Mouse (Mus musculus) NIH3T3 (cell line): ENCODE data around the gene Fam167b.

Experiments used
- DNase-seq: peaks from one replicate; pipeline ENCODE4 v3.0.0-alpha.2; 2012; ENCODE audit warnings: low read depth

Fam167b gene

DNA sequence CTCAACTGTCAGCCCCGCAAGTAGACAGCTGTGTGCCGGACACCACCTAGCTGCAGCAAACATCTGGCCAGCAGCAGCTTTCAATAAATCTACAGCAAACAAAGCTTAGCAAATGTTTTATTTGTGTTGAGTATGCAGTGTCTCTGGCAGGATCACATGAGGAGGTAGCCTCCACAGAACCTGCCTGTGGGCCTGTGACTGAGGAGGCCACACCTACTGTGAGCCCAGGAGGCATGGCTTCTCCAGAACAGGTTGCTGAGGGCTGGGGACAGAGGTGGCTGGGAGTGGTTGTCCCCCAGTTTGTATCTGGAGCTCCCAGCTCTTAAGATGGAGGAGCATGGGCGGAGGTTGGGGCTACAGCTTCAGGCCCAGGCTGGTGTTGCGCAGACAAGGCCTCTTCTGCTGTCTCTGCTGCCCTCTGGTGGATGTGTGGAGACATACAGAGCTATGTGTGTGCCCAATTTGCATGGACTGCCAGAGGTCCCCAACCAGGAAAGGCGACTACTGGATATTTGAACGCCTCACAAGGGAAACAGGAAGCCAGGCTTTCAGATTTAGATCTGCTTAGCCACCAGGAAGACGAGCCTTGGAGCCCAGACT, 30.2 kb upstream of the Fam167b start:
- peak; percentile 95 for DNase-seq

DNA sequence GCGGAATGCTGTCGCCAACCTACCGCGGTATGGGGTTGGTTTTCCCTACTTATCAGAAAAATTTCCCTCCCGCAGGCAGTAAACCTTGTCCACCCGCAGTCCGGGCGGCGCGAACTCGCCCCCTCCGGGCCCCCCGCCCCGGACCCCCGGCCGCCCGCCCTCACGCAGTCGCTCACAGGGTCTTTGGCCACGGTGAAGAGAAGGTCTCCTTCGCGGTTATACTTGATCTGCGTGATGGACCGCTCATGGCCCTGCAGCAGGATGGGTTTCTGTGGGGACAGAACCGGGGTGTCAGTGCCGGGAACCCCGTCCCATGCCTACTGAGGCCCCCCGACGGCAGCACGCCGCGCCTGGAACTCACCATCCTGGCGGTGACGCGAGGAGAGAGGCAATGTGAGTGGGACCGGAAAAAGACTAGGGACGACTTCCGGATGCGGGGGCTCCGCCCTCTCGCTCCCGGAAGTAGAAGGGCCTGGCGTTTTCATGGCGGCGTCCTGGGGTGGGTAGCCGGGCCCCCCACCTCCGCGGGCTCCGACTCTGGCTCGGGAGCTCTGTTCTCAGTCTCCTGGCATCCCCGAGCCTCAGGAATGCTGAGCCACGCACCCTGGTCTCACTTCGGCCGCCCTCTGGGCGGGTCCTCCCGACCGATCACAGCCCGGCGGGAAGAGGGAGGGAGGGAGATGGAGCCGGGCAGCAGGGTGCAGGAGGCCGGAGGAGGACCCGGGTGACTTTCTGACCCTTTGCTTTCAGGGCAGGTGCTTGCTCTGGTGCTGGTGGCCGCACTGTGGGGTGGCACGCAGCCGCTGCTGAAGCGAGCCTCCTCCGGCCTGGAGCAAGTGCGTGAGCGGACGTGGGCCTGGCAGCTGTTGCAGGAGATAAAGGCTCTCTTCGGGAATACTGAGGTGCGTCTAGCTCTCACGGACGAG, 22.1 kb upstream of the Fam167b start, which contains the start of the genes Eif3i and Tmem234:
Gene Eif3i, minus strand, starts transcription at position 416 of the 926 bp plus-strand sequence.
Gene Tmem234, plus strand, starts transcription at position 436 of the 926 bp plus-strand sequence.
- peak; percentile 90 for DNase-seq

DNA sequence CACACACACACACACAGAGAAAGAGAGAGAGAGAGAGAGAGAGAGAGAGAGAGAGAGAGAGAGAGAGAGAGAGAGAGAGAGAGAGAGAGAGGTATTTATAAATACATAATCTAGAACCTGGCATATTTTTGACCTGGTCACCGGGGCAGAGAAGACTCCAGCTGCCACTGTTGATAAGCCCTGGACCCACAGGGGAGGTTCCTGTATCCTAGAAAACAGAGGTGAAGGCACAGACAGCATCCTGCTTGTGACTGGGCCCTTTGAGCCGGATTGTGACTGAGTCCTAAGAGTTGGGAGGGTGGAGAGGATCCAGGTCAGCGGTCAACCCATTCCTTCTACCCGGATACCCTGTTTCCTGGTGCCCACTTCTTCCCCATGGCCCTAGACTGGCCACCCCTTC, 10.5 kb upstream of the Fam167b start:
- DNase-seq: no peak

DNA sequence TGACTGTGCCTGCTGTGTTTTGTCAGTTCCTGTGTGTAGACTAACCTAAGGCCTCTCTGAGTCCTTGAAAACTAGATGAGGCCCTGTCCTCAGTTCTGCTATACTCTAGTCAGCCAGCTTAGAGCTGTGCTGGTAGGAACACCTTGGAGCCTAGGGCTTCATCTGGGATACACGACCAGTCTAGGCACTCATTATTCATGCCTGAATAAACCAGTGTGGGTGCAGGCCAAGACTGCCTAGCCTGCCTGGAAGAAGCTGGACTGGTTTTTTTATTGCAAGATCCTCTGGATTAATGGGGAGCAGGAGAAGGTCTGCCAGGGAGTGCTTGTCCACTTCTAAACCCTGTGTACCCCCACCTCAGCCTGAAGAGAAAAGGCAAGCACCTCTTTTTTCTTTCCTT, 8.6 kb upstream of the Fam167b start:
- no peak for DNase-seq

DNA sequence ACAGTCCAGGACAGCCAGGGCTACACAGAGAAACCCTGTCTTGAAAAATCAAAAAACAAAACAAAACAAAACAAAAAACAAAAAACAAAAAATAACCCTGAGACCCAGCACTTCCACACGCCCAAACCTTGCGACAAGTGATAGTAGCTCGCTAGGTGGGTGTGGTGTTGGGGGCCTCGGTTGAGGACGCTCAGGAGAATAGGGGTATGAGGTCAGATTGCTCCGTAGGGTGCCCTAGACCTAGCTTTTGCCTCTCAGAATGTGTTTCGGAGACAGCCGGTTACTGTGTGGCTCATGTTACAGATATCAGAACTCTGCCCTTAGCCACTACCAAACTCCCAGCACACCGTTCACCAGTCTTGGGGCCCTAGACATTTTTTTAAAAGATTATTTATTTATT, 7.4 kb upstream of the Fam167b start:
- no peak for DNase-seq

DNA sequence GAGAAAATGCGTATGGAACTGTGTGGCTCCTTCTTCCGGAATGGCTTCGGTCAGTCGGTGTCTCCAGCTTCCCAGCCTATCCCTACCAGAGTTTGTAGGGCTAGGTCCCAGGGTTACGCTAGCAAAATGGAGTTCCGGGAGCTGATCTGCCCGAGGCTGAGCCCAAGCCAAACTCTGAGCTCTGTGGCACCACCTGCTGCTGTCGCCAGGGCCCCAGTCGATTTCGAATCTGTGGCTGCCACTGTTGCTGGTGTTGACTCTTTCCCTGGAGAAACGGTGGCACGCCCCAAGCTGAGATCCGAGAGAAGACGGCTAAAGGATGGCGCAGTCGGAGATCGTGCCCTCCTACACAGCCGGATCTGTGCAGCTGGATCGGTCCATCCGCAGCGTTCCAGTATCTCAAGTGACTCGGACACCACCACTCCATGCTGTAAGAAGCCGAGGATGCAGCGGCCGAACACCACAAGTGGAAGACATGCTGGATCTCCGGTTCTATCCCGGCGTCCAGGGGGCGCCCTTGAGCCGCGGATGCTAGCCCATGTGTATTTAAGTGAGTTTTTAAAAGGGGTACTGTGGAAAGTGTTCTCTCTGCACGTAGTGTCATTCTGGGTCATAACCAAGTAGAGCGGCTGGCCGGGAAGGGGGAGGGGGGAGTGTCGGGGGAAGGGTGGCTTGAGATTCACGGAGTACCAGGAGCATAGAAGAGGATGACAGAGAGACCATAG, 6.7 kb upstream of the Fam167b start:
- peak; percentile 82 for DNase-seq

DNA sequence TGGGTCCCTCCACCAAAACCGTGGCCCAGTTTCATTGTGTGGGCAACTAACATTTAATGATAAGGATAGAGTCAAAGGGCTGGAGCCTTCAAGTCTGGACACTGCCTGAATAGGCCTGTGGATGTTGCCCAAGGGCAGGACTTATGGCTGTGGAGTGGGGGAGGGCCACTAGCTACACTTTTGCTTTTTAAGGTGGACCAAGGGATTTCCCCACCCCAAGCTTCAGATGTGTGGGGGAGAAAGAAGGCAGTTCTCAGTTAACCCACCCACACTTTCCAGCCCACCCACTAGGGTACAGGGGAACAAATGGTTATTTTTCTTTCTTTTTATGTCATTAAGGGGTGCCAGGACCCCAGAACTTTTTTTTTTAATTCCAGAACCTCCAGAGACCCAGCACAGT, 6.0 kb upstream of the Fam167b start:
- no peak for DNase-seq

DNA sequence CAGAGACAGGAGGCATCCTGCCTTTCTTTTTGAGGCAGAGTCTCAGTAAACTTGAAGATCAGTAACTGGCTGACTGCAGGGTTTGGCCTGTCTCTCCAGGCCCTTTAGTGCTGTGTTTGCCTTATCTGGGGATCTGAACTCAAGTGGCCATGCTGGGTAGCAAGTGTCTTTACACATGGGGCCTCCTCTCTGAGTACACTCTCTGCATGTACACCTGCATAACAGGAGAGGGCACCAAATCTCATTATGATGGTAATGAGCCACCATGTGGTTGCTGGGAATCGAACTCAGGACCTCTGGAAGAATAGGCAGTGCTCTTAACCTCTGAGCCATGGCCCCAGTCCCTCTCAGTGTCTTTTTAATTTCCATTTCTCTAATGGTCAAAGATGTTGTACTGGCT, 3.9 kb upstream of the Fam167b start:
- no peak for DNase-seq

DNA sequence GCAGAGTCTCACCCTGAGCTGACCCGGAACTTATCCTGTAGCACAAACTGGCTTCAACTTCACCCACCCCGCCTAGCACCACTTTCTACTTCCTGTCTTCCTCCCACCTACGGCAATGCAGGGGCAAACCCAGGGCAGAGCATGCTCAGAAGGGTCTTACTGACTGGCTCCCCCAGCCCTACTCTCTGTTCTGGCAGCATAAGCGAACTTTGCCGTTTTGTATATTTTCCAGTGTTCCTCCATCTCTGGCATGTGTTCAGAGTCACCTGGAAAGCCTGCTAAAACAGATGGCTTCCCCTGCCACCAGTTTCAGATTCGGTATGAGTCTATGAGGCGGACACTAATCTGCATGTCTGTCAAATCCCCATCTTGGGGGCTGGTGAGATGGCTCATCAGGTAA, 2.0 kb upstream of the Fam167b start:
- no peak for DNase-seq

DNA sequence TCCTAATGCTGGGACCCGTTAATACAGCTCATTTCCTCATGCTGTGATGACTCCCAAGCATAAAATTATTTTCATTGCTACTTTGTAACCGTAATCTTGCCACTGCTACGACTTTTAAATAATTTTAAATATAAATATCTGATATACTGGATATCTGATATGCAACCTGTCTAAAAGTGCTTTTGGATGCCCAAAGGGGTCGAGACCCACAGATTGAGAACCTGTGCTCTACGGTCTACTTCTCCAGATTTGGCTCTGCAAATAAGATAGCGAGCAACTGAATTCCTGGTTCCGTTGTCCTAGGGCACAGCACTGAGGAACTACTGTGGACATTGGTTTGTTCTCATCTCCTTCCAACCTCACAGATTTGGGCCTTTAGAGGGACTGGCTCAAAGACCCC, 661 bp downstream of the Fam167b start:
- DNase-seq: no peak

DNA sequence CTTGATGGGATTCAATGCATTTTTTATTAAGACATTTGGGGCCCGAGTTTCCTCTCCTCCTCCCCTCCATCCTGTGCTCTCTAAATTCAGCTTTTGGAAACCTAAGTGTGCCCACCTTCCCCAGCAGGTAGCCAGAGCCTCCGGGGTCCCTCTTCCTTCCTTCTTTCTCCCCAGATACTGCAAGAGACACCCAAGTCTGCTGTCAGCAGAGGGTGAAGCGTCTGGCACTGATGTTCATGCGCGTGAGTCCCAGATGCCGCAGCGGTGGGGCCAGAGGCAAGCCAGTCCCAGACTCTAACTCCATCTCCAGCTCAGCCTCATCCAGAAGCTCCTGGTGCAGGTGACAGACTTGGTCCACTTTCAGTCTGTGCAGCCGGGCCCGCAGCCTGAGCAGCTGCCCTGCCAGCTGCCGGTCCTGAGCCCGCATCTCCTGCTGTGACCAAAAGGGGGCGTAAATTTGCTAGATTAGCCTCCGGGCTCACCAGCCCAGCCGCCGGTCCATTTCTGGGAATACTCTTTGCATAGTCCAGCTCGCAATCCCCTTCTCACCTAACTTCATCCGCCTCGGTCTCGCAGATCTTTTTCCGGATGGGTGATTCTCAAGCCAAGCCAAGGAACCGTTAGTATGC, 1.4 kb downstream of the Fam167b start:
- DNase-seq: peak; percentile 70

DNA sequence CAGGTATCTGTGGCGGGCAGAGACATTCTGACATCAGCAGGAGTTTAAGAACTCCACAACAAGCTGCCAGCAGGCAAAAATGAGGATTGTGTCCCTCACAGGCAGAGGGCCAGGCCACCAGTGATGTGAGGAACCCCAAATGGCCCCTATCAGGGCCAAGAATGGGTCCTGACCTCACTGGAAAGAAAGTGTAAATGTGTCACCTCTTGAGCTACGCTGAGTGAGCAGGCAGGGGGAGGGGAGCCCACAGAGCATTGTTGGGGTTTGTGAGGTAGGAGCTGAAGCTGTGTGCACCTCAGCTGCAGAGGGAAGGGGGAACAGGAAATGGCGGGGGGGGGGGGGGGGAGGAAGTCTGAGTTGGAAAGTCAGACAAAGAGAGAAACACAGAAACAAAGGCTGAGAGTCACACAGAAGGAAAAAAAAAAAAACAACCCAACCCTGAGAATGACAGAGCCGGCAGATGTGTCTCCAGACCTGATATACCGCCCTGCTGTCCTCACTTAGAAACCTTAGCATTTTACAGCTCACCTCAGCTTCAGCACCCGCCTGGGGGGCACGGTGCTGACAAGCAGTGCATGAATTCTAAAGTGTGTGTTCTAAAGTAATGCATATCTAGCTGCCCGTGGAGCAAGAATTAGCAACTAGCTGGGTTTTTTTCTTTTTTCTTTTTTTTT, 3.0 kb downstream of the Fam167b start:
- no peak for DNase-seq

DNA sequence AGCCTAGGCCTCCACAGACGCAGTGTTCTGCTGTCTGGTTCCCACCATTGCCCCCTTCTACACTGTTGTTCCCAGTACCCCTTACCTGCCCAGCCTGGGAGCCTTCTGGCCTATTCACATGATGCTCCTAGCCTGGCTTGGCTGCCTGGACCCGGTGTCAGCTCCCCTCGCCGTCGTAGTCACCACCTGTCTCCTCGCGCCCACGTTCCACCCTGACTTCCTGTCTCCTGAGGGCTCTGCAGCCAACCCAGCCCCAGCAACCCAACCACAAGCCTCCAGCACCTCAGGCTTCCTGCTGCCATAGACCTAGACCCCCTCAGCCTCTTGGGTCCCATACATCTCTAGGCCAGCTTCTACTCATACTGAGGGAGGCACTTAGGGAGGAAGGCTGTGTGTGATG, 4.9 kb downstream of the Fam167b start, which contains the start of gene Lck:
Gene Lck, minus strand, starts transcription at position 212 of the 400 bp plus-strand sequence.
- DNase-seq: no peak

DNA sequence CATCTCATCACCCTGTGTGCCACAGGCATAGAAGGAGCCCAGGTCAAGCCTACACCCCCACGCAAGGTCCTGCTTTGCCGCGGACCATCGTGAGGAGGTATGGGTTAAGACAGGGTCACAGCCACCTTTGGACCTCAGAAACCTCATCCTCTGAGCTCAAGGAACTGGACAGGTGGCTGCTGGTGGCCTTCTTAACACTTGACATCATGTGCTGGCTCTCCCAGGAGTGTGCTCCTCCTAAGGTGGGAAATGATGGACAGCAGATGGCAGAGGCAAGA, 5.3 kb downstream of the Fam167b start:
- DNase-seq: no peak

DNA sequence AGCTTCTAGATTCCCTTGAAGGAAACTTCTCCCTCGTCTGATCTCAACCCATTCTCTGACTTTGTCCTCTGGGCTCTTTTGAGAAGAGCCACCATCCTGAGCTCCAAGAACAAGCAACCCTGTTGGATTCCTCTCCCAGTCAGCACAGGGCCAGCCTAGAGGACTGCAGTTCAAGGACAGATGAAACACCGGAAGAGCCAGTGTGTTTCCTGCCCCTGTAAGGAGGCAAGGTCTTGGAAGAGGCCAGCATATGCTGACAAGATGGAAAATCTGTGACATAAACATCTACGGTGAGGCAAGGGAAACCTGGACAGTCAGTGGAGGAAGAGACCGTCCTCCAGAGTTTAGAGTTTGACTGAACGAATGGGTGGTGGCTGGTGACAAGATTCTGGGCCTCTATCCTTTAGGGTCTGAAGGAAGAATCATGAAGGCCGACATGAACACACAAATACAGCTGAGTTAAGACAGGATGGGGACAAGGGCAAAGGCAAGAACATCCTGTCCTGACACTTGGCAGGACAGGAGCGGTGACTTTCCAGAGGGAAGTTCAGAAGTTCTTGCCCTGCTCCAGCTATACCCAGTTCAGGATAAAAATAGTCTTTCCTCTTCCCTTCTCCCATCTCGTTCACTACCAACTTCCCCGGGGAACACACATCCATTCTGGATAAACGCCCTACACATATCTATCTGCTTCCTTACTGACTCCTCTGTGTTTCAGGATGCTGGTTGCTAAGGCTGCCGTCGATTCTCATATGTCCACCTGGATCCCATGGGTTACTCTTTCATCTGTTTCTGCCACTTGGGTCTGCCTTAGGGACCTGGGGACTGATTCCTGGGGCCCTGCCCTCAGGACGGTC, 5.9 kb downstream of the Fam167b start:
- DNase-seq: no peak

DNA sequence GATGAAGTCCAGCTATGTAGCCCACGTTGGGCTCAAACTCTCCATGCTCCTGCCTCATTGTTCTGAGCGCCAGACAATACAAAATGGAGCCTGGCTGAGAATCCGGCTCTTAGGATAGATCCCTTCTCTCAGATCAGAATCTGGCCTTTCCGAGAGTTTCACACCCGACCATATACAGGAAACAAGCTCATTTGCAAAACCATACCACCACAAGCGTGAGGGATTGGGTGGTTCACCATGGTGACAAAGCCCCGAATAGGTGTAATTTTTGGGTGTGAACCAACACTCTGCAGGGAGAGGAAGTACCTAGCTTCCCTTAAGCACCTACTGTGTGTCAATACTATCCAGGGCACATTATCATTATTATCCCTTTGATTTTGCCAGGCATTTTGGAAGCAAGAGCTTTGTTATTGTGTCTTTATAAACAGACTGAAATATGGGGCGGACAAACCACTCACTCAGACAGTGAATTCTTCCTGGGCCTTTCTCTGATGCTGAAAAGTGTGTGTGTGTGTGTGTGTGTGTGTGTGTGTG, 6.7 kb downstream of the Fam167b start:
- DNase-seq: no peak

DNA sequence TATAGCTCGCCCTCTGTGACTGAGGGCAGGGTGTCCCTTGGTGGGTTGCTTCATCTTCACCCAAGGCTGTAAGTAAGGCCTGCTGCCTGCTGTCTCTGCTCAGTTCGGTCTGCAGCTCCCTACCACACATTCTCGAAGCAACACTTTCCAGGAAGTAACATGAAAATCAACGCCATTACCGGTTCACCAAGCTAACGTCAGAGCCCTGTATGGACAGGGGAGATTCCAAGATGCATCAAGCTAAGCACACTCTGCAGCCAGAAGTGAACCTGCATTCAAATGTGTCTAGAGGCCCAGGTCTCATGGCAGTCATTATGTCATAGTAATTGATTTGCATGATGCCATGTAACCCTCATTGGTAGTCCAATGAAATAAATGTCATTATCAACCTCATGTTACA, 8.3 kb downstream of the Fam167b start:
- DNase-seq: no peak

DNA sequence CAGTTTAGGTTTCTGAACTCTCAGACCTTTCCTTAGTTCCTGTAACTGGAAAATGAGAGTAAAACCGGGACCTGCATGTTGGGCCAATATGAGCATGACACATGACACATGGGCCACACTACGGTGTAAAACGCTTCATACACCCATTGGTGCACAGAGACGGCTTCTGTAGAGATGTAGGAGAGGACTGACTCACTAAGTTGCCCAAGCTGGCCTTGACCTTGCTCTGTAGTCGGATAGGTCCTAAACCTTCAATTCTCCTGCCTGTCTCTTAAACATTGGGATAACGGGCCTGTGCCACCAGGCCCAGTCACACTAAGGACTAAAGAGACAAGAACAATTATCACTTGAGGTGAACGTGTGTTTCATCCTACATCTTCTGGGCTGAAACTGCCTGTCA, 10.0 kb downstream of the Fam167b start:
- DNase-seq: no peak

DNA sequence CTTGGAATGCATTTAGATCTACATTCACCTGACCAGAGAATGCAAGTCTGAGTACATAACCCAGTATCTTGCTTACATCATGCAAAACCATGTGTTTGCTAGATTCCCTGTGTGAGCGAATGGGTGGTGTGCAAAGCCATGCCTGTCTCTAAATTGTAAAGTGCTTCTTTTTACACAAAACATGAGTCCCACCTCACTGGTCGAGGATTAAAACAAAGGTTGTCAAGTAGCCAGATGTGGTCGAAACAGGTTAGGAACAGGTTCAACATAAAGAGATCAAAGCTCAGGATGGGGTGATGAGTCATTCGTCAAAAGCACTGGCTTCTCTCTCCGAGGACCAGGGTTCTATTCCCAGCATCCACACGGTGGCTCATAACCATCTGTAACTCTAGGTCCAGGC, 13.2 kb downstream of the Fam167b start:
- DNase-seq: no peak

DNA sequence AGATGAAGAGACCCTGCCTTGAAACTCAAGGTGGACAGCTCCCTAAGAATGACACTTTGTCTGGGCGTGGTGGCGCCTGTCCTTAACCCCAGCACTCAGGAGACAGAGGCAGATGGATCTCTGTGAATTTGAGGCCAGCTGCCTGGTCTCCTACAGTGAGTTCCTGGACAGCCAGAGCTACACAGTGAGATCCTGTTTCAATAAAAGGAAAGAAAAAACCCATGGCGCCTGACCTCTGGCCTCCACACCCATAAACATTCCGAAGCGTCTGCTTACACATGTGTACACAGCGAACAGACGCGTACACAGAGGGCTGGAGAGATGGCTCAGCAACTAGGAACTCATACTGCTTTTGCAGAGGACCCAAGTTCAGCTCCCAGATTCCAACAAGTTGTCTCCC, 14.6 kb downstream of the Fam167b start:
- DNase-seq: peak; percentile 56

DNA sequence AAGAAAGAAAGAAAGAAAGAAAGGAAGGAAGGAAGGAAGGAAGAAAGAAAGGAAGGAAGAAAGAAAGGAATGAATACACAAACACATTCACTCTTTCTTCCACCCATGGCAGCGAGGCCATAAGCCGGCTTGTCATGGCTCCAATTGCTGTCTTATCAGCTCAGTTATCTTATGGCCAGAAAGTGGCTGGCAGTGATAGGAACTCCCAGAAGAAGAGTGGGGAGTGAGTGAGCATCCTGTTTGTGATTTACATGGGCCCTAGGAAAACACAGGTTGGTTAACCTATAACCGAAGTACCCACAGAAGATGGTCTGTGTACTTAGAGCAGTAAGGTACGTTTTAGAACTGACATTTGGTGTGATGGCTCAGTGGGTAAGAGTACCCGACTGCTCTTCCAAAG, 17.2 kb downstream of the Fam167b start:
- DNase-seq: no peak
